Mouse (Mus musculus) NIH3T3 (cell line): ENCODE measurements around the gene Ifna15.
"Not testable (repeated sequence)": the region's sequence is repeated elsewhere in the genome, so short reads cannot be mapped to it uniquely, and the experiment has no call there.

Experiments used
- DNase-seq: peaks from one replicate; pipeline ENCODE4 v3.0.0-alpha.2; 2012; ENCODE audit warnings: low read depth

Gene Ifna15

GRCm38 (mm10) chr4:88558145-88558544 lies at the start of gene Ifna15:
Gene Ifna15, minus strand, starts transcription at chr4:88558245.
- not testable (repeated sequence) for DNase-seq

- DNase-seq, result no peak
These were observed 45.2 kb upstream of the Ifna15 start, which contains the start of gene Ifna12 for GRCm38 (mm10) chr4:88603276-88603675. Gene Ifna12, minus strand, starts transcription at chr4:88603376.

DNA sequence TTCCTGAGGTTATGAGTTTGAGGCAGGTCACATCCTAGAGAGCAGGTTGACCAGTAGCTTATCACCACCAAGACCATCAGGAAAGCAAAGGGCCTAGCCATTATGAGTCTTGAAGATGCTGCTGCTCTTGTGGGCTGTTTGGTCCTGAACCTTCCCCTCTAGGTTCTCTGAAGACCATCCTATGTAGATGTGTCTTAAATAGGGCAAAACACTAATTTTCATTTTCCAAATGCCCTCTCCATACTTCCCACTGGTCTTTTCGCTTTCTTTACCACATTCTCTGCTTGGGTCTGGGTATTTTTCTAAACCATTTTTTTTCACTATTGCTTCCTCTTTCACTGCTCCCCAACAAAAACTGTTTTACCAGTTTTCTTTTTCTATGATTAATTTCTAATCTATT lies 34.2 kb upstream of the Ifna15 start, which contains the start of gene Ifna9:
Ifna9 (minus strand) TSS at position 101 of the 400 bp plus-strand sequence.
- no peak for DNase-seq

DNA sequence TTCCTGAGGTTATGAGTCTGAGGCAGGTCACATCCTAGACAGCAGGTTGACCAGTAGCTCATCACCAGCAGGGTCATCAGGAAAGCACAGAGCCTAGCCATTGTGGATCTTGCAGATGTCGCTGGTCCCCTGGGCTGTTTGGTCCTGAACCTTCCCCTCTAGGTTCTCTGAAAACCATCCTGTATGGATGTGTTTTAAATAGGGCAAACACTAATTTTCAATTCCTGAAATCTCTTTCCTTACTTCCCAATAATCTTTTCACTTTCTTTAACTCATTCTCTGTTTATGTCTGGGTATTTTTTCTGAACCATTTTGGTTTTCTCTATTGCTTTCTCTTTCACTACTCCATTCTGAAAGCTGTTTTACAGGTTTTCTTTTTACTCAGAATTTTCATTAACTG lies 13.7 kb upstream of the Ifna15 start, which contains the start of gene Ifna14:
Ifna14 (minus strand) TSS at position 101 of the 400 bp plus-strand sequence.
- DNase-seq, result no peak

GRCm38 (mm10) chr4:88561791-88562190 lies 3.7 kb upstream of the Ifna15 start:
- no peak for DNase-seq

GRCm38 (mm10) chr4:88550161-88550945 lies 7.7 kb downstream of the Ifna15 start:
- DNase-seq, result peak; percentile 97

- DNase-seq, result no peak
These were observed 10.1 kb downstream of the Ifna15 start for GRCm38 (mm10) chr4:88547986-88548385.

GRCm38 (mm10) chr4:88543649-88544234 lies 14.3 kb downstream of the Ifna15 start:
- peak; percentile 93 for DNase-seq

DNA sequence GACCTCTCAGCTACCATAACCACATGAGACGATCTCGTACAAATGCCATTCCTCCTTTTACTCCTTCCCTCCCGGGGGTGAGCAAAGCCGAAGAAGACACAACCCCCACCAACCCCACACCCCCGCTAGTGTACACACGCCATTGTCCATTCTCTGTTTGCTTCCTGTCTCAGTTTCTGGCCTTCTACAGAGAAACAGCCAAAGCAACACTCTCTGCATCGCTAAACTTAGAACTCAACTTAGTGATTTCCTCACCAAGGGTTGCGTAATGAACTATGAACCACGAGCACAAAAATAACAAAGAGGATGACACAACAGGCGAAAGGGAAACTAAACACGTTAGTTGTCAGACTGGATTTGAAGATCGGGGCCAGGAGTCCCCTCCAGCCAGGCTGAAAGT lies 20.7 kb downstream of the Ifna15 start:
- peak; percentile 93 for DNase-seq

DNA sequence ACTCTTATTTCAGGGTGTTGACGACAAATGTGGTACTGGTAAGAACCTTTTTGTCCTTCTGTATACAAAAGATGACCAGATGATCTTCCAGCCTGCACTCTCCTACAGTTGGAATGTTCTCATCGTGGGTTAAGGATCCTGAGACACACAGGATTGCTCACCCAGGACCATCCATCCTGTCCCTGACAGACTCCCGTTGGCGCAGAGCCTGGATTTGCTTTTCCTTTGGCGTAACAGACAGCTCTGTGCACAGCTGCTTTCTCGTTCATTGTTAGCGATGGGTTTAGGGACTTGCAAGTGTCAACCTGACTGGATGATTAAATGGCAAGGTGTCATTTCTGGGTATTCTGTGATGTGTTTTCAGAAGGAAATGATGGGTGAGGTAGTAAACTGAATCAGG lies 21.4 kb downstream of the Ifna15 start:
- DNase-seq, result peak; percentile 65

DNA sequence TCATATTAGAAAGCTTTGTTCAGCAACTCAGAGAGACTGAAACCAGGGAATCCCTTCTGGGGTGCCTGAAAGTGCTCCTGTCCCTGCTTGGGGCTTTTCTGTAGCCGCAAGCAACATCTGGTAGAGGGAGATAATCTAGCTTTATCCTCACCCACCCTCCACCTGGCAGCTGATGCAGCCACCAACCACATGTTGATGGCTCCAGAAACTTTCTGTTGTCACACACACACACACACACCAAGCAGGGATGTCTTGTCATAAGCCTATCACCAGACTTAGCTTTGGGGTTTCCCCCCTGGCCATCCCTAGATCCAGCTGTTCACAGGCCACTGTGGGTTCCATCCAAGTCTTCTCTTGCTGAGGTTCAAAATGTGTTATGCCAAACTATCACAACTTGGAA lies 22.3 kb downstream of the Ifna15 start:
- no peak for DNase-seq

GRCm38 (mm10) chr4:88534903-88535302 lies 23.1 kb downstream of the Ifna15 start:
- no peak for DNase-seq

DNA sequence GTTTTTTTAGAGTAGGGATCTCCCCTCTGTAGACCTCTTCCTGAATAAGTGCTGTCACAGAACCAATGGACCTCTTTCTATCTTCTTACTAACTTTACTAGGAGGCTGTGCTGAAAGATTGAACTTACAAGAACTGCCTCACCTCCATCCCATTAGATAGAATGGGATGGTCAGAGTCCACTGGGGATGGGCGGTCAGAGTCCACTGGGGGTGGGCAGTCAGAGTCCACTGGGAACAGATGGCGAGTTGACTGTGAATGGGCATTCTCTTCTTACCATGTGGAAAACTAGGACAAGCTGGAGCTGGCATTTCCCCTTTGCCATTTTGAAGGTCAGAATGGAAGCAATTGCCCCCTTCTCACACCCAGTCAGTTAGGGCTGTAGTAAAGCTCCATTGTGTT lies 24.5 kb downstream of the Ifna15 start:
- DNase-seq, result no peak

DNA sequence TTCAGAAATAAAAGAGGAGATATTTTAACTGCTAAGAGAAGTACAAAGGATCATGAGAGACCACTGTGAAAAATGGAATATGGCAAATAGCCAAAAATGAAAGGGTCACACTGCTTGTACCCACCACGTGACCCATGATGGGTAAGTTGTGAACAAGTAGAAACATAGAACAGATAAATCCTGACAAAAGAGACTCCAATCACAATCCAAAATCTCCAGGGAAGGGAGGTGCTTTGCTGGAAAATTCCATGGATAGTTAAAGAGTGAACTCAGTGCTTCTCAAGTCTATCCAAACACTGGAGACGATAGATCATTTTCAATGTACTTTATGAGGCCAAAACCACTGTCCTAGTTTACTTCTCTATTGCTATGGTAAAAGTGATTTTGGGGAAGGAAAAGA lies 27.2 kb downstream of the Ifna15 start:
- peak; percentile 74 for DNase-seq

- DNase-seq, result peak; percentile 73
These were observed 27.8 kb downstream of the Ifna15 start for GRCm38 (mm10) chr4:88530271-88530670.

GRCm38 (mm10) chr4:88526379-88527049 lies 31.5 kb downstream of the Ifna15 start:
- no peak for DNase-seq

GRCm38 (mm10) chr4:88525393-88525792 lies 32.7 kb downstream of the Ifna15 start:
- no peak for DNase-seq

DNA sequence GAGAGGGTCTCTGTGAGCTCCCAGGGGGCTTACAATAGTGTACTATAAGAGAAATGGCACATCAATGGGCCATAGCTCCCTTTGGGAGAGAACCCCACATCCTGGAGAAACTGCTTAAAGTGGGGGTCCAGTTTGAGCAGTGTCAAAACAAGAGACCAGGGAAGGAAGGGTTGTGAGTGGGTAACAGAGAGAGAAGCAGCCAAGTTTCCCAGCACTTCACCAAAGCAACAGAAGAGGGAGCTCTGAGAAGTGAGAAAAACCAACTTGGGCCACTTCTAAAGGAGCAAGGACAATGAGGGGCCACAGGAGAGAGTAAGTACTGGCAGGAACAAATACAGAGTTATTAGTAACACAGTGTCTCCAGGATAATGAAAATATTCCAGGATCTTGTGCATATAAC lies 34.8 kb downstream of the Ifna15 start:
- peak; percentile 69 for DNase-seq

GRCm38 (mm10) chr4:88522674-88523073 lies 35.4 kb downstream of the Ifna15 start, which contains the start of gene Ifnb1:
Gene Ifnb1, minus strand, starts transcription at chr4:88522774.
- no peak for DNase-seq

GRCm38 (mm10) chr4:88517957-88518356 lies 40.1 kb downstream of the Ifna15 start:
- no peak for DNase-seq

- peak; percentile 83 for DNase-seq
These were observed 42.3 kb downstream of the Ifna15 start for GRCm38 (mm10) chr4:88515711-88516211.

DNA sequence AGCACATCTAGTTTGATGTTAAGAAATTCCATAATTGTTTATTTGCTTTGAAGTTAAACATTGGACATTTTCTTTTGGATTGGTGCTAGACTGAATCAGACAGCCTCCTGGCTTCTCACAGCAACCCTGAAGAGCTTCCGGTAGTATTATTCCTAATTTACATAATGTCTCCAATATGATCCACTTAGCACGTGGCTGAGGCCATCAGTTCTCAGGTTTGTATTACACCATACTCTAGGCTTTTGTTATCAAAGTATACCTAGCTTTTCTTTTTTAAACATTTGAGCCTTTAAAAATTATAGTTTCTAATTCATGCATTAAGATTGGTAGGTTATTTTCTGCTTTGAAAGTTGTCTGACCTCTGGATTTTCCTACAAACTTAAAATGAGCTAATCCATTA lies 42.8 kb downstream of the Ifna15 start:
- no peak for DNase-seq

DNA sequence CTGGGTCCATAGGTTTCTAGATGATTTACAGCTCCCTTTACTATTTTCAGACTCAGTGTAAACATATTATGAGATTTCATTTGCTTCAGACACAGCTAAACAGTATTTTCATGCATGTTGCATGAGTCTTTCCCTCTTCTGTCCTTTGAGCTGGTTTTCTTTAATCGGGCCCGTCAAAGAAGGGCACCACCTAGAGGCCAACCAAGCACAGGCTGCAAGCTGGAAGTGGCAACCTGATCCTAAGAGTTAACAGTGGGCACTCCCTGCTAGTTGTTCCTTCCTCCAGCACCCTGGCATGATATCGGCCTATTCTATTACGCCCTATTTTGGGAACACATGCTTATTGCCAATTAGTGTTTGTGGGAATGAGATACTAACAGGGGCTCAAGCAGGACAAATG lies 43.6 kb downstream of the Ifna15 start:
- peak; percentile 80 for DNase-seq
